Mouse (Mus musculus) ovary, postnatal 10 days (tissue): ENCODE results near the gene Stk39.

Source experiments
- DNase-seq: peaks from one replicate; pipeline ENCODE4 v3.0.0; 2022; ENCODE audit warnings: low spot score

Gene Stk39

DNA sequence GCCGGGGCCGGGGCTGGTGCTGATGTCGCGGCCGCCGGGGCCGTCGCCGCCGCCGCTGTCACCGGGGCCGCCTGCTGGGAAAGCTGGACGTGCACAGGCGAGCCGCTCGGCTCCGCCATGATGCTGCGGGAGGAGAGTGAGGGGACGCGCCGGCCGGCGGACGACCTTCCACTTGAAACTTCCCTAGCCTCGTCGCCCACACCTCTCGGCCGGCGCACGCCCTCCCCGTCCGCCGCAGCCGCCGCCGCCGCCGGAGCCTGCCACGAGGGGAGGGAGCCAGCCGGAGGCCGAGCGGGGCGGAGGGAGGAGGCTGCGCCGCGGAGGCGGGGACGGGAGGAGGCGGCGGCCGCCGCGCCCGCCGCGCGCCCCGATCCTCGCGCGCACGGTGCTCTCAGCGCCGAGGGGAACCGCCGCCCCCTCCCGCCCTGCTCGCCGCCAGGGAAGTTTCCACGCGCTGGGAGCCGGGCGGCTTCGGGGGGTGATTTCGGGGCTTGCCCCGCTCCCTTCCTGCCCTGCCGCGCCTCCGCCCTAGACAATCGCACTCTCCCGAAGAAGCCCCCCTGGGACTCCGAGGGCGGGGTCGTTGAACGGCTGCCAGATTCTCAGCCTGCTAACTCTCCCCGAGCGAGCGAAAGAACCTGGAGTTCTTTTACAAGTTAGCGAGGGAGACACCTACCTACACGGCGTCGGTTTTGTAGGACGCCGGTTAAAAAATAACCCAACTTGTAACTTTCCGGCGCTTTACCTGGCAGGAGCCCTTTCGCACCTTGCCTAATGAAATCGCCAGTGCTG is at the start of gene Stk39:
TSS of gene Stk39 (minus strand) at position 510 of the 792 bp plus-strand sequence.
- DNase-seq = peak; percentile 70

DNA sequence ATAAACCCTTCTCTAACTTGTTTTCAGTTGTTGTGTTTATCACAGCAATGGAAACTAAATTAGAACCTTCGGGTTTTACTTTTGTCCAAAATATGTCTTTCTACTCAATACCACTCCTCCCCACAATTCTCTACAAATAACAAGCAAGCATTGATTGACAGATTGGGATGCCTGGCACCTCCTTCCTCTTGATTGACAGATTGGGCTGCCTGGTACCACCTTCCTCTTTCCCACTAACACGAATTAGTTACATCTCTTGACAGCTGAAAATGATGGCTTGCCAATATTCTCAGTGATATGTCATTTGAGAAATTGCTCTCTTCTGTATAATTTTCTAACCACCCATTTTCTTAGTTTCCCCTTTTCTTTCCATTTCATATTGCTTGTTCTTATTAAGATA is 43.3 kb upstream of the Stk39 start:
- no peak for DNase-seq

- DNase-seq = no peak
These were observed 31.1 kb upstream of the Stk39 start for GRCm38 (mm10) chr2:68503202-68503601.

DNA sequence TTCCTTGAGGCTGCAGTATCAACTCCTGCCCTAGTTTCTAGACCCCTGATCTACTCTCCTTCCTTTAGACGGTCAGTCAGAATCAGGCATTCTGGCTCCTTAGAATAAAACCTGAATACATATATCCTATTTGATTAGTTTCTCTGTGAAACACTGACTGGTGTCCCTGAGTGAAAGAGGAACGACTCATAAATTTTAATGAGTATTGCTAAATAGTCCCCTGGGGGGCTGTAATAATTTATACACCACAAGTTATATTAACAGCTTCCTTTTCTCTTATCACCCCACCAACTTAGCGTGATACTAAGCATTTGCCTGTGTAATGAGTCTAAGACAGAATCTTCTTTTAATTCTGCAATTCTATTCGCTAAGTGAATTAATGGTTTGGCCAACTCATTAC is 30.7 kb upstream of the Stk39 start:
- no peak for DNase-seq

GRCm38 (mm10) chr2:68502236-68502635 is 30.2 kb upstream of the Stk39 start:
- DNase-seq = no peak

GRCm38 (mm10) chr2:68486275-68486674 is 14.2 kb upstream of the Stk39 start:
- DNase-seq = no peak

DNA sequence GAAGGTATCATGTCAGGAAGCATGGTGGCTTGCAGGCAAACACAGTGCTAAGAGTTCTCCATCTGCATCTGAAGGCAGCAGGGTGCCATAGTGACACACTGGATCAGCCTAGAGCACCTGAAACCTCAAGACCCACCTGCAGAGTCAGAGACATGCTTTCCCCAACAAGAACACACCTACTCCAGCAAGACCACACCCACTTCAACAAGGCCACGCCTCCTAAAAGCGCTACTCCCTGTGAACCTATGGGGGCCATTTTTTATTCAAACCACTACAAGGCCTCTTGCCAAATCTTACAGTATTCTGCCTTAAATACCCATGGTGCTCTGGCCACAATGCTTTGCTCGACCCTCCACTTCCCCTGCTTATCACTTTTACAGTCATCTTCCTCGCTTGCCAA is 13.1 kb upstream of the Stk39 start:
- DNase-seq = no peak

GRCm38 (mm10) chr2:68482896-68483295 is 10.8 kb upstream of the Stk39 start:
- DNase-seq = no peak

- DNase-seq = no peak
These were observed 7.8 kb upstream of the Stk39 start for GRCm38 (mm10) chr2:68479823-68480222.

GRCm38 (mm10) chr2:68472921-68473320 is 853 bp upstream of the Stk39 start:
- DNase-seq = no peak

GRCm38 (mm10) chr2:68472551-68472910 is 463 bp upstream of the Stk39 start:
- no peak for DNase-seq

DNA sequence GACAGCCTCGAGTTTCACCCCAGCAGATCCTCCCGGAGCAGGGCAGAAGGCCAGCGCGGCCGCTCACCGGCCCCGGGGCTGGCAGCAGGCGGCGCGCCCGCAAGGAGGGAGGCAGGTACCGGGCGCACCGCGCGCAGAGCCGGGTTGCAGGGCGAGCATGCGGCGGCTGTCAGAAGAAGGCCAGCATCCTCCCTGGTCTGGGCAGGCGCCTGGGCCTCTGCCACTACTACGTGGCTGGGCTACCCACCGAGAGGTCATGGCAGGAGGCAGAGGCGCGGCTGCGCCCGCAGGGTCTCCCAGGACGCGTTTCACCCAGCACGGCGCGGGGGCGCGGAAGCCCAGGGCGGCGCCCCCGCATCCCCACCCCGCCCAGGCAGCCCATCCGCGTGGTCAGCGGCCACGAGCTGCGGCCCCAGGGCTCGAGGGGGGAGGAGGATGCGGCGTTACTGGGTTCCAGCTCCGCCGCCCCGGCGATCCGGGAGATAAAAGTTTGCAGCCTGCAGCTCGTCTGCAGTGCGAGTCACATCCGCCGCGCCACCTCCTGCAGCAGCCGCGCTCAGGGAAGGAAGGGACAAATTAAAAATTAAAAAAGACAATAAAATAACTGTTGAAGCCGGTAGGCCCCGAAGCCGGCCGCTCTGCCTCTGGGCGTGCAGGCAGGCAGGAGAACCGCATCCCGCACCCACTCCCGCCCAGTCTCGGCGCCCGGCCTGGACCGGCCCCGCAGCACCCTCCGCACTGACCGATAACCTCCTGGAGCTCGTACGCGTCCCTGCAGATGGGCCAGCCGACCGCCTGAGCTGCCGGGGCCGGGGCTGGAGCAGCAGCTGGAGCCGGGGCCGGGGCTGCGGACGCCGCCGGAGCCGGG is 943 bp downstream of the Stk39 start:
- DNase-seq = peak; percentile 39

DNA sequence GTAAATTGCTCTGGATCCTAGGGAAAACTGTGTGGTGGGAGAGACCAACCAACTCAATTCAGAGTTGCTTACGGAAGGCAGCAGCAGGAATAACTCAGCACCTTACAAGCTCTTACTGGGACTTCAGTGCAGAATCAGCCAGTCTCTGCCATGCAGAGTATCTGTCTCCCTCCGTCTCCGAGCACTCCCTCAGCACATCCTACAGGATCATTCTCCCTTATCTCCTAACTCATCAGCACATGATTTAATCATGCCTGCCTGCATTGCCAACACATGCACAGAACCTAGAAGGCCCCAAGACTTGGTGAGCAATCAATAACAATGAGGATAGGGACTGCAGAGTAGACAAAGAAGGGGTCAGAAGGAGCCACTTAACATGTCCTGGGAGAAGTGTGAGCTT is 2.6 kb downstream of the Stk39 start:
- DNase-seq = no peak

GRCm38 (mm10) chr2:68468698-68469097 is 3.4 kb downstream of the Stk39 start:
- DNase-seq = no peak

DNA sequence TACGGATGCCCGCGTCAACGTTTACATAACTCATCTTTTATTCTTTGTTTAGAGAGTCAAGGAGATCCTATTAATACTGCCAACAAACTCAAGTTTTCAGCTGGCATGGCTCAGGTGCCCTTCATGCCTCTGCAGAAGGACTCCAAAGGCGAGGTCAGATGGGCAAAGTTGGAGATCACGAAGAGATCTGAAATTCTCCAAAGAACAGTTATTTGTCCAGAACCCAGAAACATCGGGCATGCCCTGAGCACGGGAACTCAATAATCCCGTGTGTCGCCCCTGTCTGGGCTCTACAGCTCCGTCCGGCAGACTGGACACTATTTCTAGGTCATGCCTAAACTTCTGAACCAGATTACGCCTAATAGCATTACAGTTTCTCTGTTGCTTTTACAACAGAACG is 3.8 kb downstream of the Stk39 start:
- no peak for DNase-seq

DNA sequence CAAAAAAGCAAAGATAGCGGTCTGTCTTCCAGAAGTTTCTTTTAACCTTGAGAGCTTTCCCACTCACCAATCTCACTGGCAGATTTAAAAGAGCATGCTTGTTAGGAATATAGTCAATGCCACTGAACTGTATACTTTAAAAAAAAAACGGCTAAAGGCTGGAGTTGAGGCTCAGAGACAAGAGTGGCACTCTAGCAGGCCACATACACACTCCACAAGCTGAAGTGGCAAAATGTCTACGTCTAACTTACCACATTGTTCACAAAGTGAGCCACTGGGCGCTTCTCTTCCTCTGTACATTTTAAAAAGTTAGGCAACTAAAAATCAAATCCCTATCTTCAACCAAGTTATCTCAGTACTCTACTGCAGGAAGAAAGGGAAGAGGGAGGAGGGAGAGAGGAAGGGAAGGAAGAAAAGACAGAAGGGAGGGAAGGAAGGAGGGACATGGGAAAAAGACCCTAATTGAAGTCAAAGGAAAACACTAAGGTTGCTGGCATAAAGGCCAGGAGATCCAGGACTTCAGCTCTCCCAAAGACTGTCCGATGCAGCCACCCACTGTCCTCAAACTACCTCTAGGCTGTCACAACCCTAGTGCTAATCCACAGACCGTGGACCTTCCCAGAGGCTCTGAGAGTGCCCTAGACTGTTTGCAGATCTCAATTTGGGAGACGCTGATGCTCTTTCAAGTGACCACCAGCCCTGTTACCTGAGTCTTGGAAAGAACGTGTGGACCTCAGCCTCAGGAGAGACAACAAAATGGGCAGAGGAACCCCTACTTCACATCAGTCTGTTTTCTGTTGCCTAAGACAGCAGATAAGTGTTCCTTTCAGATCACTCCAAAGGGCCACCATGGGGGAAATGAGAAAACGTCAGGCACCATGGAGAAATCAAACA is 4.7 kb downstream of the Stk39 start:
- DNase-seq = no peak

GRCm38 (mm10) chr2:68466124-68467070 is 5.7 kb downstream of the Stk39 start:
- DNase-seq = no peak

GRCm38 (mm10) chr2:68465266-68466123 is 6.6 kb downstream of the Stk39 start:
- DNase-seq = no peak

DNA sequence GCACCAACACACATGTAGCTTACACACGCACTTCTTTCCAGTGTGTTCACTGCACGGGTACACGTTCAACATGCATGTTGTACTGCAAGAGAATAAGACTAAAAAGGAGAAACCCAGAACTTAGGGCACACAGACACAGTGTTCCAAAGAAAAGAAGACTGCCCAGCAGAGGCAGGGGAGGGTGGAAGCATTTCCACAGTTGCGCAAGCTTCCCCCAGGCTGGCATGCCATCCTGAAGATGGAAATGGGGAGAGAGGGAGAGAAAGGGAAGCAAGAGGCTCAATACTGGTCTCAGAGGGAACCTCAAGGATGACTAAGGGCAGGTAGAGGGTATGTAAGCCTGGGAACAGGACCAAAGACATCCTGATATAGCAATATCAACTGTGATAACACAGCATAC is 7.6 kb downstream of the Stk39 start:
- DNase-seq = no peak

DNA sequence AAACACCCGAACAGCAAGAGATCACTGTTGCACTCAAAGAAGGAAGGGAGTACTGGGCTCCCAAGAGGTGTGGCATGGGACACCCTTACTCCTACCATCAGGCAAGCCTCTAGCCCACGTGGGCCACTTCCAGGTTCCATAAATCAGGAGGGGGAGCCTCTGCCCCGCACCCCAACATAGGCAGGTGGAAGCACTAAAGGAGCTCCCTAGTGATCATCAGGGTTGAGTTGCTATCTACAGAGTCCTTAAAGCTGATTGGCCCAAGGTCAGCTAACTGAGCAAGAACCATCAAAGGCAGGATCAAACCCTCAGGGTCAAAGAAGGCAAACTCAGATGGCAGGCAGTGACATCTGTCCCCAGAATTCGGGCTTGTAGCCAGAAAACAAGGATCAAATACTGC is 8.3 kb downstream of the Stk39 start:
- DNase-seq = no peak
